Mouse (Mus musculus) cortical plate, adult 2 months (tissue): ENCODE measurements at regions not wholly inside any gene's neighbourhood (a gene's known extent, or its start where the extent isn't known, plus 50 kb on each side); places are given as distances from the start of the nearest gene placed in this dataset.
A peak's percentile ranks its signal among the peaks of the same experiment; 100 is the strongest.

ENCODE experiments used
- CTCF ChIP-seq: fragments of 200-500 bp; IDR thresholded peaks from 2 replicates; pipeline ENCODE4 v1.5.1; 2011; ENCODE audit warnings: mild to moderate bottlenecking, control low read depth, low read length; ENCODE audit not compliant: insufficient read depth; ENCODE audit errors: extremely low read depth
- POLR2A ChIP-seq: fragments of 200-500 bp; IDR thresholded peaks from 2 replicates; pipeline ENCODE4 v1.6.1; 2011; ENCODE audit warnings: mild to moderate bottlenecking, low read length, control low read depth; ENCODE audit not compliant: insufficient read depth; ENCODE audit errors: extremely low read depth

DNA sequence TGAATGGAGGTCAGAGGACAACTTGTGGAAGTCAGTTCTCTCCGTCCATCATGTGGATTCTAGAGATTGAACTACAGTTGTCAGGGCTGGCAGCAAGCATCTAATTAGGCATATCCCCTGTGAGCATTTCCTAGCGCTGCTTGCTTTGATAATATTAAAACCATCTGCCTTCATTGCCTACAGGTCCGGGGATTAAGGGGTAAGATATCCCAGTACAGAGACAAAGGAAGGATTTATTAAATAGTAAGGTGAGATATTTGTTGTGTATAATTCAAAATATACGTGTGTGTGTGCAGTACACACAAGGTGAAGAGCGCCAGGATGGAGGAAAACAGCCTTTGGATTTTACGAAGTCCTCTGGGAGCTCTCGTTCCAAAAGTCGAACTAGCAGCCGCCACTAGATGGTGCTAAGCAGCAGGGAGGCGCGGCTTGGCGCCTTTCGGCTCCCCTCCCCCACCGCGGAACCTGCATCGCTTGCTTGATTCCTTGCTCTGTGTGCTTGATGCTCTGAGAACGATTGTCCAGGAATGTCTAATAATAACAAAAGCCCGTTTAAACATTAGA, 88.4 kb upstream of the Rpl34 start:
- TF ChIP-seq POLR2A (no peak), CTCF (peak; percentile 84)
